In genomic region chr8:12502321-12502775, GRCm38 (mm10) we compare ENCODE assay signal across 9 mouse cellular contexts.
A peak's percentile ranks its signal among the peaks of the same experiment; 100 is the strongest.
DNase-seq lines count a peak whose midpoint lies in the region; ATAC-seq and TF ChIP-seq lines count a peak whose summit lies in the region.
"Had no signal": no experiment of that assay in that cellular context is flagged by ENCODE, and none has a peak within 500 bp of the region (broad histone marks: within the 10 kb centered on the region; RNA-seq: fewer than 3 reads in every experiment).

No protein-coding gene starts in this region.

- H3K4me2 ChIP-seq in intestine, embryonic 14.5 days (ENCODE audit: low read length) = peak overlapping the region; percentile 41

- H3K36me3 ChIP-seq in intestine, embryonic 14.5 days (ENCODE audit: control insufficient read depth, insufficient read depth, low read length) = no peaks in the 10 kb centered on the region
- no peaks in the 10 kb centered on the region for H3K36me3 ChIP-seq in midbrain, embryonic 10.5 days

- TF ChIP-seq POLR2A in cortical plate, adult 2 months (IDR thresholded peaks at IDR 0.05; ENCODE audit: extremely low read depth, insufficient read depth, low read length) = no peak

- WGBS in intestine, embryonic 14.5 days = under 1% methylated on average over 22 of the region's 22 CpGs
- WGBS in midbrain, embryonic 10.5 days = under 1% methylated on average over 22 of the region's 22 CpGs

- peaks cover 75% of the 10 kb centered on the region for H3K27me3 ChIP-seq in intestine, embryonic 14.5 days (replicated peaks; ENCODE audit: control insufficient read depth, insufficient read depth, low read length)
- peaks cover 81% of the 10 kb centered on the region for H3K27me3 ChIP-seq in midbrain, embryonic 10.5 days (ENCODE audit: low read depth, poor library complexity, severe bottlenecking)

- no peak for DNase-seq in frontal cortex, postnatal 10 days (ENCODE audit: low spot score in 2 of 2)
- peak; percentile 58 for DNase-seq in intestine, embryonic 14.5 days (ENCODE audit: low spot score)
- DNase-seq in midbrain, embryonic 10.5 days (ENCODE audit: low spot score) = peak; percentile 84
- DNase-seq in urinary bladder, postnatal 10 days (ENCODE audit: low spot score) = no peak
- no peak for DNase-seq in urinary bladder, postnatal 4 days (ENCODE audit: low spot score in 2 of 2)

- H3K27ac ChIP-seq in cortical plate, adult 2 months (ENCODE audit: insufficient read depth, low read length) = no peak overlapping the region
- no peak overlapping the region for H3K27ac ChIP-seq in intestine, embryonic 14.5 days (ENCODE audit: low read depth)
- H3K27ac ChIP-seq in midbrain, embryonic 10.5 days (replicated peaks) = peak overlapping the region; percentile 90

- H3K4me1 ChIP-seq in cortical plate, adult 2 months (ENCODE audit: control insufficient read depth, insufficient read depth, low read length) = no peaks in the 10 kb centered on the region
- H3K4me1 ChIP-seq in intestine, embryonic 14.5 days (replicated peaks; ENCODE audit: control insufficient read depth, insufficient read depth, low read length) = peaks cover 5% of the 10 kb centered on the region; the same call in 1 of the 2 replicates
- H3K4me1 ChIP-seq in midbrain, embryonic 10.5 days = peaks cover 78% of the 10 kb centered on the region
- H3K4me1 ChIP-seq: megakaryocyte, embryonic 14.5 days had no signal

- H3K9ac ChIP-seq in intestine, embryonic 14.5 days (ENCODE audit: low read length) = no peak overlapping the region

- H3K9me3 ChIP-seq in intestine, embryonic 14.5 days (ENCODE audit: control insufficient read depth, low read length) = no peaks in the 10 kb centered on the region
- no peaks in the 10 kb centered on the region for H3K9me3 ChIP-seq in midbrain, embryonic 10.5 days (replicated peaks)
- H3K9me3 ChIP-seq: megakaryocyte, embryonic 14.5 days had no signal

- peak; percentile 31; the same call in 1 of the 2 replicates for ATAC-seq in frontal cortex, adult (ENCODE audit: low TSS enrichment)
- ATAC-seq in intestine, embryonic 14.5 days (replicated peaks; ENCODE audit: low FRiP score, low TSS enrichment, low read depth) = no peak
- no peak for ATAC-seq in monocyte, adult 5-6 weeks (replicated peaks; ENCODE audit: insufficient number of reproducible peaks, low FRiP score, low TSS enrichment, poor library complexity, severe bottlenecking)

- TF ChIP-seq CTCF in cortical plate, adult 2 months (IDR thresholded peaks at IDR 0.05; ENCODE audit: extremely low read depth, insufficient read depth, low read length) = no peak

- H3K4me3 ChIP-seq in cortical plate, adult 2 months (ENCODE audit: insufficient read depth, low read length) = 0 out of 2 replicates have a peak overlapping the region, but pooled peaks have one; percentile 3
- H3K4me3 ChIP-seq in intestine, embryonic 14.5 days (ENCODE audit: low read depth, low read length) = peak overlapping the region; percentile 16
- peak overlapping the region; percentile 49 for H3K4me3 ChIP-seq in midbrain, embryonic 10.5 days
- H3K4me3 ChIP-seq: megakaryocyte, embryonic 14.5 days had no signal

Comparison
In these comparisons a context has a peak if more than half of its experiments do, and no peak if none do; other contexts are left out.
1. DNase-seq: peak in intestine, embryonic 14.5 days (single experiment) and midbrain, embryonic 10.5 days (single experiment); none in frontal cortex, postnatal 10 days (0 of 2), urinary bladder, postnatal 10 days (single experiment) and urinary bladder, postnatal 4 days (0 of 2).
2. Peak in every context shown above with its lines, with median percentiles within 50 percentile points of each other: H3K4me3 ChIP-seq.